Mouse (Mus musculus) layer of hippocampus, adult 9-10 months (tissue): Measurements from ENCODE around the gene Snx17.

ENCODE experiments used
- DNase-seq: peaks from one replicate; pipeline ENCODE4 v3.0.0; 2022; ENCODE audit warnings: low spot score

Gene Snx17

DNA sequence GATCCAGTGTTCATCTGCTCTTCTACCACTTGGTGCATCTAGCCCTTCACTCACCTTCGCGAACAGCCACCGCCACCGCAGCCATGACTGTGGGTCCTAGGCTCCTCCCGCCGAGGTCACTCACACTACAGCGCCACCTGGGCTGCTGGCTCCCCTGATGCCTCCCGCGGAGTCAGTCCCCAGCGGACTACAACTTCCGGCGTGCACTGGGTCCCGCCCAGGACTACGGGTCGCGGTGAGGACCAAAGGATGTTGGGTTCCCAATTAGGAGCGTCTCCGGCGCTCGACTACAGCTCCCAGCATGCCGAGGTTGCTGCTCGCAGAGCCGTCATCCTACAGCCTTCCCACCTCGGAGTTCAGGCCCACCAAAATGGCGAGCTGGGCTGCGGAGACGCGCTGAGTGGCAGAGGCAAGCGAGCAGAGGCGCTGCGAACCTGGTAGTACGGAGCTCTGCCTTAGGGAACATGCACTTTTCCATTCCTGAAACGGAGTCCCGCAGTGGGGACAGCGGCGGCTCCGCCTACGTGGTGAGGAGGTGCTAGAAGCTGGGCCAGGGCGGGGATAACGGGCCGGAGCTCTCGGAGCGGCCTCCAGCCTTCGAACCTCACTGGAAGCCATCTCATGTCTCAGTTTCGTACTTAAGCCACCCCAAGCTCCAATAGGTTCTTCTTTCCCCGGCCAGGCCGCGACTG lies at the start of gene Snx17, which contains the start of gene Eif2b4:
Snx17 (plus strand) TSS at position 289 of the 692 bp plus-strand sequence.
Eif2b4 (minus strand) TSS at position 492 of the 692 bp plus-strand sequence.
- DNase-seq: peak; percentile 97

DNA sequence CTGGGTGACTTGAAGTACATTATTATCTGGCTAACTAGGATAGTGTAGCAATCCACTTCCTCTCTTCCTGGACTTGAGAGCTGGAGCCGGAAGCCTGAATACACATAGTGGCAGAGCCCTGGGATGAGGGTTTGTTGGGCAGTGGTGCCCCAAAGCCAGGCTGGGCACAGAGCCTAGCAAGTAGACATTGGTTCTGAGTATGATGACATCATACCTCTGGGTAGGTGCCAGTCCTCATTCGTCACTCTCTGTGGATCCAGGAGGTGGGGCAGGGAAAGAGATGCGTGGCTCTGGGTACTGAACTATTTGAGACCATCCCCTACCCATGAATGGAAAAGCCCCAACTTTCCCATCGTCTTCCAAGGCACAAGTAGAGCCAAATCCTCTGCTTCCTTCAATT lies 43.2 kb upstream of the Snx17 start:
- DNase-seq: no peak

DNA sequence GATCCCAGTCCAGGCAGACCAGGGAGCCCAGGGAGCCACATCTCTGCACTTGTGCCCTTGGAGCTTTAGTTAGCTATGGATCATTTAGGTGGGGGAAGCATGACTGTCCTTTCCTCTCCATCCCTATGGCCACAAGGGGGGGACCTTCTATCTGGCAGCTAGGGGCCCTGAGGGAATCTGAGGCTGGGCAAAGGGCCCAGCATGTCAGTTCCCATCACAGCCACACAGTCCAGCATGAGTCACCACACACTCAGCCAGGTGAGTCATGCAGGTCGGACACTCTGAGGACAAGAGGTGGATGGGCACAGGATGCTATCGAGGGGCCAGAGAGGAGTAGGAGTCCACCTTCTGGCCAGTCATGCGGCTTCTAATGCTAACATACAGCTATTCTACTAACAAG lies 41.3 kb upstream of the Snx17 start:
- DNase-seq: no peak

DNA sequence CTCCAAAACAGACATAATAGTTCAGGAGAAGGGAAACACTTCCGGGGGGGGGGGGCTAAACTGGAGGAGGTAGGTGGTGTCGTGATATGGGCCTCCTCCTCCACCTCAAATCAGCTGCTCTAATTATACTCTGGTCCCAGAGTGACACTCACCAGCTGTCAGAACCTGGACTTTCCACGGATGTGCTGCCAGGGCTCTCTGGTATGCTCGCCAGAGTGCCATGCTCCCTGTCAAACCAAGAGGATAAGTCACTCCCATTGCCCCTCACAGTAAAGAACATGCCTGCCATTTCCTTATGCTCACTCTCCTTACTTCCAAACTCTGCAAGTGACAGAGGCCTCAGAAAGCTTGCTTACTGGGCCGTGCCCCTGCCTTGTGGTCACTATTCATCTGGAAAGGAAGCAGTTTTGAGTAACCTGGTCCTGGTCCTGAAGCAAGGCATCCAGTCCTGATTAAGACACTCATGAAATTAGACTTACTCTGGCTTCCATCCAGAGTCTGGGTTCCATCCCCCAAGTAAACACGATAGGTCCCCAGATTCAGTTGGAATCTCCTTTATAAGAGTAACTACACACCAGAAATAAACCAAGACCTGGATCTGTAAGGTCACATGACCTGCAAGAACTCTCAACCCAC lies 39.4 kb upstream of the Snx17 start:
- no peak for DNase-seq

DNA sequence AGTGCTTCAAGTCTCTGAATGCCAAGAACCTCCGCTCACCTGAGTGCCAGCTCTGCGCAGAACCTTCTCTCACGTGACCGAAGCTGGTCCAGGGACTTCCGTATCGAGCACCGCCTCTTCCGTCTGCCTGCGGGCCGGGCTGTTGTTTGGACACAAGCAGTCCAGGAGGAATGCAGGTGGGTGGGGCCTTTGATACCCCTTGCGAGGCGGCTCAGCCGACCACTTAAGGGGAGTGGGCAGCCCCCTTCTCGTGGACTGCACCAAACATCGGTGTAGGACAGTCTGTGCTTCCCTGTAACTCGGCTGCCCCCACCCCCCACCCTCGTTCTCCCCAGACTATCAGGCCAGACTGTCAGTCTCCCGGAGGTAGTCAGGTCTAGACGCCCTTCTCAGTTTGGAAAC lies 38.9 kb upstream of the Snx17 start, which contains the start of gene Mpv17:
Mpv17 (minus strand) TSS at position 100 of the 402 bp plus-strand sequence.
- DNase-seq: peak; percentile 66

DNA sequence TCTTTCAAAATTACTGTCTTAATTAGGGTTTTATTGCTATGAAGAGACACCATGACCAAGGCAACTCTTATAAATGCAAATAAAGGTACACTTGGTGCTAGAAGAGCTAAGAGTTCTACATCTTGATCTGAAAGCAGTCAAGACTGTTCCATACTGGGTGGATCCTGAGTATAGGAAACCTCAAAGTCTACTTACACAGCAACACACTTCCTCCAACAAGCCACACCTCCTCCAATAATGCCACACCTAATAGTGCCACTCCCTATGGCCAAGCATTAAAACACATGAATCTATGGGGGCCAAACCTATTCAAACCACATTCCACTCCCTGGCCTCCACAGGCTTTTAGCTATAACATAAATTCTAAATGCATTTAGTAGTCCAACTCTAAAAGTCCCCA lies 30.6 kb upstream of the Snx17 start:
- no peak for DNase-seq

DNA sequence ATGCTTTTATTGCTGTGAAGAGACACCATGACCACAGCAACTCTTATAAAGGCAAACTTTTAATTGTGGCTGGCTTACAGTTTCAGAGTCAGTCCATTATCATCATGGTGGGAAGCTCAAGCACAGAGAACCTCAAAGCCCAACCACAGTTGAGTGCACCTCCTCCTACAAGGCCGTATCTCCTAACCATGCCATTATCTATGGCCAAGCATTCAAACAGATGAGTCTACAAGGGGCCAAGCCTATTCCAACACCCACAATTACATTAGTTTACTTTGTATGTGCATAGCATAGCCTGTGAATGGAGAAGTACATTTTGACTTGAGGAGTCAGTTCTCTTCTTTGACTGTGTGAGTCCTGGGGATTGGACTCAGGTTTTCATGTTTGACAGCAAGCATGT lies 28.1 kb upstream of the Snx17 start:
- no peak for DNase-seq

DNA sequence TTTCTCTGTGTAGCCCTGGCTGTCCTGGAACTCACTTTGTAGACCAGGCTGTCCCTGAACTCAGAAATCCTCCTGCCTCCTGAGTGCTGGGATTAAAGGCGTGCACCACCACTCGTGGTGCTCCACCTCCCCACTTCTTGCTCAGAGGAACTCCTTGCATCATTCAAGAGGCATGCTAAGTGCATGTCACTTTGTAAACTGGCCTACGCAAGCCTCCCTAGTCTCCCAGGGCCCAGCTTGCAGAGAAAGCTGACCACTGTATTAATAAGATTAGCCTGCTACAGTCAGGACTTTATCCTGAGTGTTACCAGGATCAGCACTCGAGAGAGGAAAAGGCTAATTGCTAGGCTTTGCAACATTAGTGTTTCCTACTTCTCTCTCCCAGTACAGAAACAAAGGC lies 24.4 kb upstream of the Snx17 start:
- no peak for DNase-seq

DNA sequence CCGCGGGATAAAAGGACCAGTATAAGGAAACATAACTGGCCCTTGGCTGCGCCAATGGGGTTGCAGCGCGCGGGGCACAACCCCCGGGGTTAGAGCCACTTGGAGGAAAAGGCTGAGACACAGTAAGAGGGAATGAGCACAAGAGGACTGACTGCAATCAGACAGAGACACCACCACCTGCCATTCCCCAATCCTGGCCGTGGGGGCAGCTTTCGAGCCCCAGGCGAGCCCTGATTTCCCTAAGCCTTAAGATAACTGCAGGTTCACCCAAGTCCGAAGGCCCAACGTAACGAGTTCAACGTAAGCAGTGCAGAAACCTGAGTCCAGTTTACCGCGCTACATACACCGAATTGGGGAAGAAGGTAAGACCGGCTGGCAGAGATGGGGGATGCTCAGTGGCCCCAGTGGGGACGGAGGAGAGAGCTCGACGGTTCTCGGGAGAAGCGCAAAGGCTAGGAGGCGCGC lies 13.7 kb upstream of the Snx17 start:
- no peak for DNase-seq

DNA sequence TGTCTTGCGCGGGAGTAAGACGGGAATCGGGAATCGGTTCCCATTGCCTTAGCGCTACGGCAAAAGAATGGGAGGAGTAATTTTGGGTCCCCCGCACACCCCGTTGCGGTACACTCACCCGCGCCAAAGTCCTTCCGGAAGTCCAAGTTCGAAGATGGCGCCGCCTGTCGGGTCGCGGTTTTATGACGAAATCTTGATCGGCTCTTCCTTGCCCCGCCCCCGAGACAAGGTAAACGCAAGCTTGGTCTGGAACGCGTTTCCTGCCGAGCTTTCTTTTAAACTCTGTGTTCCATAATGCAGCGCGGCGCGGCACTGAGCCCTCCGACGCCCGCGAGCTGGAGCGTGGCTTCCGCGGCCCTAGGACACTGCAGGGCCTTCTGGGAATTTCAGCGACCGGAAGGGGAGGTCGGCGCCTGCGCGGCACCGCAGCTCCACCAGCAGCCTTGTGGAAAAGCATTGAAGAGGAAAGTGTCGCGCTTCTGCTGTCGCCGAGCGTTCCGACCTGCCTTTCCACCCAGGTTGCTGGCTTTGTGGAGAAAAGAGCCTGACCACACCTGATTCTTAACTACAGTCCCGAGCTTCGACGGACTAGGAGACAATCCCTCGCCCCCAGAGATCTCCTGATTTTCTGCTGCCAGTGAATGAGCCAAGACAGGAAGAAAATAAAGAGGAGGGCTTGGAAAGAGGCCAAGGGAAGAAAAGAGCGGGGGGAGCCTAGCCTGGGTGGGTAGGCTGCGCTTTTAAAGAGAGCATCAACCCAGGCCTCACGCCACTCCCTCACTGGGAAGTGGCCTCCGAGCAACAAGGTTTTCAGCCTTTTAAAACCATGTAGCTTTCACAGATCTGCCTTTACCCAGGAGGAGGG lies 13.0 kb upstream of the Snx17 start, which contains the start of the genes Gm29609 and Gtf3c2:
Gm29609 (minus strand) TSS at position 146 of the 865 bp plus-strand sequence.
Gtf3c2 (minus strand) TSS at position 379 of the 865 bp plus-strand sequence.
- peak; percentile 92 for DNase-seq

DNA sequence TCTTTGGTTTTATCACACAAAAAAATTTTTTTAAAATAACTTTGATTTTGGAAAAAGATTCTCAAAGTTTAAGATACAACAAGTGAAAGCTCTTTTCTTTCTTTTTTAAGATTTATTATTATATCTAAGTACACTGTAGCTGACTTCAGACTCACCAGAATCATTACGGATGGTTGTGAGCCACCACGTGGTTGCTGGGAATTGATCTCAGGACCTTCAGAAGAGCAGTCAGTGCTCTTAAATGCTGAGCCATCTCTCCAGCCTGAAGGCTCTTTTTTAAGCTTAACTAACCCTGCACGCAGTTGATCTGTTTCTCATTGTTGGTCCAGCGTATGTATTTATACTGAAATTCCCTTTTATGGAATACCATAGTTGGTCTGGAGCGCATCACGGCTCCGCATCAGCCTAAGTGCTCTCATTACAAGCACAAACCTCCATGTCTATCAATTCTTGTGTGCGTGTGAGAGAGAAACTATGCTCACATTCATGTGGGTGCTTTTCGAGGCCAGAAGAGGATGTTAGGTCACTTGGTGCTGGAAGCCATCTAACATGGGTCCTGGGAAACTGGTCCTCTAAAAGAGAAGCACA lies 11.8 kb upstream of the Snx17 start:
- DNase-seq: no peak

DNA sequence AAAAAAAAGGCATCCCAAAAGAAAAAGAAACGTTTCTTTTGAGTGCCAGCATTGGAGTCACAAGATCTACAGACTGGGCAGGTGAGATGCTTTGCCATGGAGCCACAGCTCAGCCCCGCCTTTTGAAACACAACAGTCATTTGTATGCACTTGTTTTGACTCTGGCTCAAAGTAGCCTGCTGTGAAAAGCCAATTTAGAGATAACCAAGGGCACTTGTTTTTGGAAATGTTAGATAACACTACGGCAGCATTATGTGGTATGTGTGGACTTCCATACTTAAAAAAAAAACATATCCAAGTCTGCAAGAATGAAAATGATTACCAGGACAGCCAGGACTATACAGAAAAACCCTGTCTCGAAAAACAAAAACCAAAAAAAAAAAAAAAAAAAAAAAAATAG lies 9.3 kb upstream of the Snx17 start:
- DNase-seq: no peak

DNA sequence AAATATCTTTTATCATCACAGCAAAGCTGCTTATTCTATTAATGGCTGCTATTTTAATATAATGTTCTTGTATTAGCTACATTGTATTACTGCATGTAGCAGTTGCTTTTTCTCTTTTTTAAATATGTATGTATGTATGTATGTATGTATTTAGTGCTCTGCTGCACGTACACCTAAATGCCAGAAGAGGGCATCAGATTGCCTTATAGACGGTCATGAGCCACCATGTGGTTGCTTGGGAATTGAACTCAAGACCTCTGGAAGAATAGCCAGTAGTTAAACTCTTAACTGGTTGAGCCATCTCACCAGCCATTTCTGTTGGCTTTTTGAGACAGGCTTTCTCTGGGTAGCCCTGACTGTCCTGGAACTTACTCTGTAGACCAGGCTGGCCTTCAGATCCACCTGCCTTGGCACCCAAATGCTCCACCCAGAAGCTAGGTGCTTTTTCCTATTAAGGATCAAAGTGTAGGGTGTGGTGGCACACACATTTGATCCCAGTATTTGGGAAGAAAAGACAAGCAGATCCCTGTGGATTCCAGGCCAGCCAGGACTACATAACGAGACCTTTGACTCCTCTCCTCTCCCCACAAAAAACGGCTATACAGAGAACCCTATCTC lies 4.7 kb upstream of the Snx17 start:
- DNase-seq: no peak

DNA sequence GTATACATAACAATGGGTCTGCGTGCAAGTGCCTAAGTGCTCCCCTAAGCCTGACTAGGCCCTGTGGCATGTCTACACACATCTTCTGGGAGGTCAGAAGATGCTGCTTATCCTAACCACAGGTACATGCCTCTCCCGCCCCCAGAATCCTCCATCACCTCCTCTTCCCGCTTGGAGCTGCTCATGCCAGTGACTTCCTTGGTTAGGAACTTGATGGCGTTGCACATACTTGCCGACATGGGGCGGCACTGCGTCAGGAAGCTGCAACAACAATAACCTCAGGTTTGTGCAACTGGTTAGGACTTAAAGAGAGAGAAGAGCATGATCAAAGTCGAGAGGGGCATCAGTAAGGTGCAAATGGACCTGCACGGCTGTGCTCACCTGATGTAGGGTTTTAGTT lies 2.8 kb upstream of the Snx17 start:
- DNase-seq: no peak

DNA sequence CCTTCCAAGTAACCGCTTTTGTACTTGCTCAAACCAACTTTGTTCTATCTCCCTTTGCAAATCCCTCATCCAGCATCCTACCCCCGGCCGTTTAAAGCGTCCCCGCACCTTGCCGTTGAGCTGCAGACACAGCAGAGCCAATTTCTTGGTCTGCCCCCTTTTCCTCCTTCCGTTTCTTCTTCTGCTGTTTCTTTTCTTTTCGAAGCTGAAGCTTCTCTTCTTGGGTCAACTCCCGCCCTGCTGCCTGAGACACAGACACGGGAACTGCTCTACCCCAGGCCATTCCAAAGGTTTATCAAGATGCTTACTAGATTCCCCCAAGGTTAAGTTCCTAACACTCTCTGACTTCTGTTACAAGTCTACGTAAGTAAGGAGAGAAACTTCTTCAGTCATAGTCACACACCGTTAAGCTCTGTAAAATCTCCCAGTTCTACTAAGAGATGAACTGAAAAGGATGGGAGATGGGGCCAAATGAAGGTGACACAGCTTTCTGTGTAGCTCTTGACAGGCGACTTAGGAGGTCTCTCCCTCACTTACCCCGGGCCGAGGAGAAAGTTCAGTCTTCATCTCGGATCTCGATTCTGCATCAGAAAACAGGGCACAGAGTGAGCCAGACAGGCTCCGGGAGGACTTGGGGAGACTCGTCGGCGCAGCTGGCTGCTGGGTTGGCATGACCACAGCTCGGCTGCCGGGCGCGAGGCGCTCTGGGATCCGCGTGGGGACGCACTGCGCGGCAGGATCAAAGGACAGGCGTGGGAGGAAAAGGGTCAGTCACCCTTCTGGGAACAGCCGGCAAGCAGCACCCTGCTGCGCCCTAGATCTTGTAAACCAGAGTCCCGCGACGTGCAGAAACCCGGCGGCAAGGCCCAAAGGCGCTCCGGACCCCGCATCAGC lies 735 bp upstream of the Snx17 start:
- no peak for DNase-seq

DNA sequence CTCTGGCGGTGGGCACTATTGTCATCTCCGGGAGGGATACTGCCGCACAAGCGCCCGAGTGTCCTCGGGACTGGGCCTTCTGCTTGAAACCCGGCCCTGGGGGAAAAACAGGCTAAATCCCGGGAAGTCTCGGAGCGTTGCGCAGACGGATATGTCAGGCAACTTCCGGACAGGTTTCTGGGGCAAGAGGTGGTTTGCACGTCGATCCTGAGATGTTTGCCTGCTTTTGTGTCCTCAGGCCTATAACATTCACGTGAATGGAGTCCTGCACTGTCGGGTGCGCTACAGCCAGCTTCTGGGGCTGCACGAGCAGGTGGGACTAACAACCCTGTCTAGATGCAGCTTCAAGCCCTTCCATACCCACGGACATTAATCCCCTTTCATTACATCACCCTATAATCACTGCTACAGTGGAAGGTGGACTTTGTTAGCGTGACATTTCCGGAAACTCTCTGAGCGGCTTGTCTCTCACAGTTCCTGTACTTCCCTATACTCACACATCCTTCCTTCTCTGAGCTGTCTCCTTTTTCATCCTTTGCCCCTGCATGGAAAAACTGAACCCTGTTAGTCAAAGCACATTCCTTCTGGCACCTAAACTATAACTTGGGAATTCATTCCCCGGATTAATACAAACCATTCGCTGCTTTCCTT lies 729 bp downstream of the Snx17 start:
- DNase-seq: no peak

DNA sequence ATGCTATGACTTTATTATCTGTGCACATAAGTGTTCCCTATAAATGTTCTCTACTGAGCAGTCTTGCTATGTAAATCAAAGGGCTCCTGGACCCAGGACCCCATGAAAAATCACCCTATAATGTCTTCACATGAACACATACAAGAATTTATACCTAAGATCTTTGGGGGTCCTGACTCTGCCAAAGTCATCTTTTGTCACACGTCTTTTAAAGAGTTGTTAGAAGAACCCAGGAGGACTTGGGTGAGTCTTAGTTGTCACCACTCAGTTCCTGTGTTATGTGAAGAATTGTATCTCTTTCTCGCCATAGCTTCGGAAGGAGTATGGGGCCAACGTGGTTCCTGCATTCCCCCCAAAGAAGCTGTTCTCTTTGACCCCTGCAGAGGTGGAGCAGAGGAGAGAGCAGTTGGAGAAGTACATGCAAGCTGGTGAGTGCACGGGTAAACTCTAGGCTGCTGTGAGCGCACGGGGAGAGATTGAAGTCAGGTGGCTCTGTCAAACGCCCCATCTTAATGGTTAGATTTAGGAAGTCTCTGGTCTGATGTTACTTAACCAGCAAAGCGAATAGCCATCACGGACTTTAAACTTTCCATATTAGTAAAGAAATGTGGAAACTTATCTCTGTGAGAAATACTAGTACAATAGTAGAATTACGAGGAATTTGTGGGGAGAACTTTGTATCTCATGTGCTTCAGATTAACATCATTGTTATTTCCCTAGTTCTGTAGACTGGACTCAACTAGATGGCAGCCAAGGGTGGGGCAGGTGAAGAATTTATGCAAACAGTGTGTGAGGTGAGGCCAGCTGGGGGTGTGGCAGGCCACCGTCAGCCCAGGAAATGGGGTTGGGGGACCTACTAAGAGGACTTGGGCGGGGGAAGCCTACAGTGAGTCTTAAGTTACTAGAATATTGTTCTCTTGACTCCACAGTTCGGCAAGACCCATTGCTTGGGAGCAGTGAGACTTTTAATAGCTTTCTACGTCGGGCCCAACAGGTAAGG lies 1.8 kb downstream of the Snx17 start:
- DNase-seq: no peak

DNA sequence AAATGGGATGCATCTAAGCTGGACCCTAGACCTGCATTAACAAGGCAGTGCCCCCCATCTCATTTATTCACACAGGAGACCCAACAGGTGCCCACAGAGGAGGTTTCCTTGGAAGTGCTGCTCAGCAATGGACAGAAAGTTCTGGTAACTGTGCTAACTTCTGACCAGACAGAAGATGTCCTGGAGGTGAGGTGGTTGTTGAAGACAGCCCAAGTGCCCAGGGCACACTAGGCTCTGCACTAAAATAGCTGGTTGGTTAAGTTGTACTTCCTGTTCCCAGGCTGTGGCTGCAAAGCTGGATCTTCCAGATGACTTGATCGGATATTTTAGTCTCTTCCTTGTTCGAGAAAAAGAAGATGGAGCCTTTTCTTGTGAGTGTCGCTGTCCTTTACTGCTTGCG lies 2.6 kb downstream of the Snx17 start:
- no peak for DNase-seq

DNA sequence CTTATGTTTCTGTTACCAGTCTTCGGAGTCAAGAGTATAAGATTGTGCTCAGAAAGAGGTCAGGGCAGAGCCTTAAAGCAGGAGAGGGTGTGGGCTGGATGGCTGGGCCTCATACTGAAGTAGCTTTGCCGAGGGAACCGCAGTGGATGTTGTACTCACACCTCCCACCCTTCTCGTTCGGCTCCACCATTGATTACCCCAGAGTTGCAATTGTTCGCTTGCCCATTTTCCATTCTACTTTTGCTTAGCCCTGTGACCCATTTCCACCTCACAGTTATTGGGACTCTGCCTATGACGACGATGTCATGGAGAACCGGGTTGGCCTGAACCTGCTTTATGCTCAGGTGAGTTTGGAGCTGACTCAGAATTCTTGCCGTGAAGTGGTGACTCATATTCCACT lies 3.2 kb downstream of the Snx17 start:
- DNase-seq: no peak
